8 mouse cellular contexts compared by ENCODE assay signal in the genomic region with DNA sequence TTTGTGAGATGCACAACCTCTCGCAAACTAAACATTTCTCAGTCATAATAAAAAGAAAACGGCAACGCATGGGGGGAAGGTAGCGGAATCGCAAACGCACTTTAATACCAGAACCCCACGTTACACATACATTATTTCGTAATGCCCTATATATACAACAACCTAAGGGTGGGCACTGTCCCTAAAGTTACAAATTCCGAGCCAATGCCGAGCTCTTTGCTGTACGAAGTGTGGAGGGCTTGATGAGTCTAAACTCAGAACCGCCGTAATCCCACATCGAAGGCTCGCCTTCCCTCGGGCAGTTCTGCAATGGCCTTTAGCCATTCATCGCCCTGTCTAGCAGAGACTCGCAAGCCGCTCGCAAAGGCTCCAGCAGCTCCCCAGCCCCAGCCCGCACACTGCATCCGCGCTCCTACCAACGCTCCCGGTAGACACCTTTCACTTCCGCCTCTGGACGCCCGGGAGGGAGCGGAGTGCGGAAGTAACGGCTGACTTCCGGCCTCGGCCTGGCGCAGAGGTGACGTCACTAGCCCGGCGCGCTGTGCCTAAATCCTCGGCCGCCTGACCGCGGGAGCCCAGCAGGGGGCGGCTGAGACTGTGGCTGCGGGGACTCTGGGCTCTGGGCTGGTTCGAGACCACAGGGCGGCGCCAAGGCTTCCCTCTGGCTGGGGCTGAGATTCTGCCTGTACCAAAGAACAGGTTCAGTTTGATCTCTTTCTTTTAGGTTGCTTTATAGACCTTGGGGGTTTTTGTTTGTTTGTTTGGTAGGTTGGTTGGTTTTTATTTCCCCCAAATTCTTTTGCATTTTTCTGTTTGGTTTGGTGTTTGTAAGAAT. TPM values are rescaled to one million over a fixed set of nuclear protein-coding genes. Genes with fewer than 3 reads are reported as not detected.
DNase-seq lines count a peak whose midpoint lies in the region; ATAC-seq lines count a peak whose summit lies in the region.
"Not testable (repeated sequence)": the region's sequence is repeated elsewhere in the genome, so short reads cannot be mapped to it uniquely, and the experiment has no call there.

A gene (minus strand): TSS at position 475 of the 835 bp plus-strand sequence.

- H3K9ac ChIP-seq in embryonic facial prominence, embryonic 12.5 days = peak within 1 kb of the TSS; percentile 33
- peak within 1 kb of the TSS; percentile 53 for H3K9ac ChIP-seq in intestine, embryonic 16.5 days (ENCODE audit: low read depth, low read length)

- not testable (repeated sequence) for H3K9me3 ChIP-seq in embryonic facial prominence, embryonic 12.5 days; intestine, embryonic 16.5 days (ENCODE audit: control insufficient read depth, low read length)

- H3K27ac ChIP-seq in embryonic facial prominence, embryonic 12.5 days; intestine, embryonic 16.5 days (ENCODE audit: low read length): not testable (repeated sequence)

- peak within 1 kb of the TSS; percentile 42 for H3K4me3 ChIP-seq in embryonic facial prominence, embryonic 12.5 days
- H3K4me3 ChIP-seq in intestine, embryonic 16.5 days (ENCODE audit: low read length) = peak within 1 kb of the TSS; percentile 45

- H3K4me1 ChIP-seq in embryonic facial prominence, embryonic 12.5 days; intestine, embryonic 16.5 days (ENCODE audit: control insufficient read depth, insufficient read depth, low read length): not testable (repeated sequence)

- H3K4me2 ChIP-seq in embryonic facial prominence, embryonic 12.5 days (replicated peaks) = peak within 1 kb of the TSS; percentile 63
- H3K4me2 ChIP-seq in intestine, embryonic 16.5 days (ENCODE audit: low read depth, low read length) = peak within 1 kb of the TSS; percentile 64

- intact Hi-C loops in left cerebral cortex, postnatal 36 days (cut with DNase I) = loop anchor here (5.0 kb wide), 1 partner anchor 34 kb away; a partner anchor contains a TSS

- H3K27me3 ChIP-seq in embryonic facial prominence, embryonic 12.5 days; intestine, embryonic 16.5 days (replicated peaks; ENCODE audit: control insufficient read depth, insufficient read depth, low read length): not testable (repeated sequence)

- 0% methylated on average over 9 of the region's 47 CpGs for WGBS in embryonic facial prominence, embryonic 12.5 days
- 2% methylated on average over 6 of the region's 47 CpGs for WGBS in intestine, embryonic 16.5 days

- DNase-seq in 3134 (ENCODE audit: extremely low read depth, insufficient read length, low spot score) = peak; percentile 64
- DNase-seq in adrenal gland, postnatal 25 days = peak; percentile 9
- DNase-seq in heart, adult 18-20 months = peak; percentile 38 to 52
- peak; percentile 11 to 35 for DNase-seq in left cerebral cortex, postnatal 36 days (ENCODE audit: low spot score in 2 of 2)
- peak; percentile 15 for DNase-seq in right cerebral cortex, postnatal 25 days

- peak; percentile 97 for ATAC-seq in embryonic facial prominence, embryonic 12.5 days (ENCODE audit: insufficient number of reproducible peaks, insufficient read depth, low FRiP score, low TSS enrichment)
- peak; percentile 100 for ATAC-seq in intestine, embryonic 16.5 days
- peak; percentile 99 for ATAC-seq in megakaryocyte progenitor cell, adult 5-6 weeks (replicated peaks; ENCODE audit: poor library complexity)

- not testable (repeated sequence) for H3K36me3 ChIP-seq in embryonic facial prominence, embryonic 12.5 days; intestine, embryonic 16.5 days (ENCODE audit: control insufficient read depth, insufficient read depth, low read length)

RNA-seq across cellular contexts. Expression of the gene that starts here (rescaled TPM):
- 7.0 and 9.4 TPM in 2 replicates for total RNA-seq in adrenal gland, postnatal 25 days (2021)
- 9.0 and 9.2 TPM in 2 replicates for polyA plus RNA-seq in embryonic facial prominence, embryonic 12.5 days (2016; fragmentation: Nextera tagmentation; extraction: Ambion mirVana)
- 1 to 10 TPM; 3.1 to 4.7 TPM for total RNA-seq in heart, adult 18-20 months (2021)
- polyA plus RNA-seq in intestine, embryonic 16.5 days (2015; fragmentation: Nextera tagmentation; extraction: Ambion mirVana) = 7.2 and 8.5 TPM in 2 replicates
- total RNA-seq in left cerebral cortex, postnatal 36 days (2021) = 10 to 100 TPM in 1 of 2 experiments, 1 to 10 TPM in 1; 5.9 to 10.4 TPM
- total RNA-seq in megakaryocyte progenitor cell, adult 5-6 weeks (2015) = 7.6 and 8.1 TPM in 2 replicates
- total RNA-seq in megakaryocyte progenitor cell, adult 5-6 weeks (2017) = 10.3 and 17.3 TPM in 2 replicates

Comparison
In these comparisons a context has a peak if more than half of its experiments do, and no peak if none do; other contexts are left out.
1. DNase-seq: peak in every context shown above with its lines; median percentile 64 in 3134; 45 in heart, adult 18-20 months; 23 in left cerebral cortex, postnatal 36 days; 15 in right cerebral cortex, postnatal 25 days; 9 in adrenal gland, postnatal 25 days.